Mouse (Mus musculus): ENCODE results near the gene Gins2.

Gins2 gene

GRCm38 (mm10) chr8:120534080-120534479 lies 55.0 kb downstream of the Gins2 start:
- in situ Hi-C loops (cut with MboI, MseI), result no loop called here

DNA sequence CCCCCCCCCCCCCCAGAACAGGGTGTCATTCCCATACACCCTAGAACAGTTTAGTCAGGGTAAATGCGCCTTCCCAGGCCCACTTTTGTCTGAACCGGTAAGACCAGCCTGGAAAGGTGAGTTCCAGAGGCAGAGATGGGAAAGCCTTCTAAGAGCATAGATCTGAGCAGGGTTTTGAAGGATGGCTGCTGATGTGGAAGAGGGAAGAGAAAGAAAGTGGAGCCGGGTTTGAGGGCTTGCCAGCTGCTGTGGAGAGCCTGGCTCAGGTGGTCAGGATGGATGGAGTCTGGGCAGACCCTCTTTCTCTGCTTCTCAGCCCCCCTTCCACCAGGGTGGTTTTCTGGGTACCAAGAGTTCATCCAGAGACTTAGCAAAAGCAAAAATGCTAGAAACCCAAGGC lies 55.7 kb downstream of the Gins2 start:
- in situ Hi-C loops (cut with MboI, MseI), result no loop called here

- in situ Hi-C loops (cut with MboI, MseI), result no loop called here
These were observed 56.4 kb downstream of the Gins2 start for GRCm38 (mm10) chr8:120532517-120533215.

GRCm38 (mm10) chr8:120531775-120532516 lies 57.2 kb downstream of the Gins2 start:
- in situ Hi-C loops (cut with MboI, MseI), result no loop called here

- in situ Hi-C loops (cut with MboI, MseI), result no loop called here
These were observed 58.0 kb downstream of the Gins2 start for GRCm38 (mm10) chr8:120530954-120531656.

DNA sequence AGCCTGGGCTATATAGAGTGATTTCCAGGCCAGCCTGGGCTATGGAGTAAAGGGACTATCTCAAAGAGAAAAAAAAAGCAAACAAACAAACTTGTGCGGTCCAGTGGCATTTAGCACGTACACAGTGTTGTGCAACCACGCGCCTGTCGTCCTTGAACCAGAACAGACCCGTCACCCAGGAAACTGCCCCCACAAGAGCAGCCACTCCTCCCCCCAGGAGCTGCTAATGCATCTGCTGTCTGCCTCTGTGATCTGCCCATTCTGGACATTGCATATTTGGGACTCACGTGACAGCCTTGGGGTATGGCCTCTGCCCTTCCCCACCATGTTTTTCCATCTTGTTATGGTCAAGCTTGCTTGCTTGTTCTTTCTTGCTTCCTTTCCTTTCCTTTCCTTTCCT lies 59.9 kb downstream of the Gins2 start:
- in situ Hi-C loops (cut with MboI, MseI), result no loop called here

All from T-helper 17 cell (primary cell).